Mouse (Mus musculus) CH12.LX (cell line): ENCODE measurements around the gene Acad12.

Source experiments
- CTCF ChIP-seq, 2 experiments: IDR thresholded peaks in 1 of 2; conservative IDR thresholded peaks in 1 of 2; 2 replicates each; pipeline ENCODE4 v1.5.1; 2011 to 2012; ENCODE audit warnings: low read depth in 2 of 2, low read length in 2 of 2, improper control_type of control experiment in 1 of 2, inconsistent platforms in 1 of 2, mild to moderate bottlenecking in 1 of 2, moderate library complexity in 1 of 2
- EP300 ChIP-seq: IDR thresholded peaks from 2 replicates; pipeline ENCODE4 v1.6.1; 2011; ENCODE audit warnings: low read length, improper control_type of control experiment
- MAZ ChIP-seq: IDR thresholded peaks from 2 replicates; pipeline ENCODE4 v1.6.1; 2012; ENCODE audit warnings: low read depth, mild to moderate bottlenecking, inconsistent platforms, low read length, improper control_type of control experiment, moderate library complexity
- NRF1 ChIP-seq: IDR thresholded peaks from 2 replicates; pipeline ENCODE4 v1.6.1; 2014; ENCODE audit warnings: low read depth, mild to moderate bottlenecking, inconsistent platforms, low read length, improper control_type of control experiment, moderate library complexity
- USF2 ChIP-seq: conservative IDR thresholded peaks from 2 replicates; pipeline ENCODE4 v1.6.1; 2011; ENCODE audit warnings: low read depth, low read length, improper control_type of control experiment

- TF ChIP-seq CTCF (conservative IDR thresholded peaks at IDR 0.05 in 1 of 2, IDR thresholded peaks at IDR 0.05 in 1 of 2; ENCODE audit: low read depth in 2 of 2, low read length in 2 of 2): no peak
- TF ChIP-seq MAZ: no peak
- TF ChIP-seq EP300: no peak
- TF ChIP-seq NRF1: no peak
- TF ChIP-seq USF2: no peak
Measured at GRCm38 (mm10) chr5:121632804-121633203, 14.1 kb upstream of the Acad12 start.
